In the genomic region with DNA sequence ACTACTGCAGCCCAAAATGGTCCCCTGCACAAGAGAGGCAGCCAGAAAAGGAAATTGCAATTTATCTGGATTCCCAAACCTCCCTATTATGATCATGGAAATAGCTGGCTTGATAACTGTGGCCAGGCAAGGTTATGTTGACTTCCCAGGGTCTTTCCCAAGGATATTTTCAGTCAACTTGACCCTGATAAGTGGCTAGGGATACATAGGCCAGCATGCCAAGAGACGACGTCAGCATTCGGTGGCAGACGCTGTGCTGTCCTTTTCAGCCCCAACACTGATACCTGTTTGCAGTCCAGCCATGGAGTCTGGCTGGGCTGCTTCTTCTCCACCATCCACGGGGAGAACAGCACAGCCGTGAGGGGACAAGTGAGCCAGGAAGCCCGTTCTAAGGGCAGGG, we compare ENCODE assay signal across 26 mouse cellular contexts. TPM values are rescaled to one million over a fixed set of nuclear protein-coding genes. Genes with fewer than 3 reads are reported as not detected.
A peak's percentile ranks its signal among the peaks of the same experiment; 100 is the strongest.
DNase-seq lines count a peak whose midpoint lies in the region; ATAC-seq and TF ChIP-seq lines count a peak whose summit lies in the region.
"Had no signal": no experiment of that assay in that cellular context is flagged by ENCODE, and none has a peak within 500 bp of the region (broad histone marks: within the 10 kb centered on the region; RNA-seq: fewer than 3 reads in every experiment).

No protein-coding gene starts in this region.

- WGBS in cerebellum, adult 2 months, result 39% methylated on average over 7 of the region's 7 CpGs
- 86% methylated on average over 7 of the region's 7 CpGs for WGBS in neural tube, embryonic 13.5 days
- 79% methylated on average over 7 of the region's 7 CpGs for WGBS in intestine, embryonic 16.5 days
- WGBS in forebrain, embryonic 12.5 days, result 87% methylated on average over 7 of the region's 7 CpGs

- peaks cover 7% of the 10 kb centered on the region for H3K4me1 ChIP-seq in cerebellum, adult 2 months (ENCODE audit: control insufficient read depth, insufficient read depth, low read length)
- H3K4me1 ChIP-seq in neural tube, embryonic 13.5 days (replicated peaks), result peaks cover 27% of the 10 kb centered on the region
- peaks cover 29% of the 10 kb centered on the region for H3K4me1 ChIP-seq in intestine, embryonic 16.5 days (ENCODE audit: control insufficient read depth, insufficient read depth, low read length)
- peaks cover 24% of the 10 kb centered on the region for H3K4me1 ChIP-seq in forebrain, embryonic 12.5 days

- no peak for TF ChIP-seq CTCF in cerebellum, adult 2 months (IDR thresholded peaks at IDR 0.05; ENCODE audit: borderline replicate concordance, insufficient read depth, low read depth, low read length)

- peaks cover 6% of the 10 kb centered on the region; the same call in 1 of the 2 replicates for H3K36me3 ChIP-seq in neural tube, embryonic 13.5 days
- no peaks in the 10 kb centered on the region for H3K36me3 ChIP-seq in intestine, embryonic 16.5 days (ENCODE audit: control insufficient read depth, insufficient read depth, low read length)
- H3K36me3 ChIP-seq in forebrain, embryonic 12.5 days (replicated peaks), result no peaks in the 10 kb centered on the region; the same call in 1 of the 2 replicates
- H3K36me3 ChIP-seq: embryonic facial prominence, embryonic 12.5 days had no signal

- no peak overlapping the region for H3K27ac ChIP-seq in cerebellum, adult 2 months (ENCODE audit: insufficient read depth, low read length)
- no peak overlapping the region for H3K27ac ChIP-seq in neural tube, embryonic 13.5 days (replicated peaks)
- H3K27ac ChIP-seq in intestine, embryonic 16.5 days (ENCODE audit: low read length), result peak overlapping the region; percentile 57
- H3K27ac ChIP-seq in forebrain, embryonic 12.5 days, result no peak overlapping the region
- H3K27ac ChIP-seq: embryonic facial prominence, embryonic 12.5 days; hindbrain, embryonic 14.5 days; kidney, postnatal 0 days had no signal

- no peak for ATAC-seq in neural tube, embryonic 13.5 days (ENCODE audit: low read depth)
- no peak for ATAC-seq in intestine, embryonic 16.5 days
- no peak for ATAC-seq in forebrain, embryonic 12.5 days (ENCODE audit: low FRiP score)
- ATAC-seq: forebrain, embryonic 14.5 days had no signal

- no peaks in the 10 kb centered on the region for H3K27me3 ChIP-seq in cerebellum, adult 2 months (ENCODE audit: control insufficient read depth, insufficient read depth, low read length)
- no peaks in the 10 kb centered on the region for H3K27me3 ChIP-seq in neural tube, embryonic 13.5 days
- no peaks in the 10 kb centered on the region for H3K27me3 ChIP-seq in intestine, embryonic 16.5 days (replicated peaks; ENCODE audit: control insufficient read depth, insufficient read depth, low read length)
- H3K27me3 ChIP-seq in forebrain, embryonic 12.5 days, result no peaks in the 10 kb centered on the region
- H3K27me3 ChIP-seq: CH12.LX; embryonic facial prominence, embryonic 12.5 days; limb, embryonic 13.5 days; megakaryocyte, embryonic 14.5 days had no signal

- no peaks in the 10 kb centered on the region for H3K9me3 ChIP-seq in neural tube, embryonic 13.5 days
- H3K9me3 ChIP-seq in intestine, embryonic 16.5 days (ENCODE audit: control insufficient read depth, low read length), result no peaks in the 10 kb centered on the region
- H3K9me3 ChIP-seq in forebrain, embryonic 12.5 days, result no peaks in the 10 kb centered on the region
- H3K9me3 ChIP-seq: embryonic facial prominence, embryonic 12.5 days; limb, embryonic 13.5 days; megakaryocyte, embryonic 14.5 days had no signal

- TF ChIP-seq POLR2A in cerebellum, adult 2 months (IDR thresholded peaks at IDR 0.05; ENCODE audit: borderline replicate concordance, insufficient read depth, low read length), result no peak

- peak; percentile 19 for DNase-seq in cerebellum, adult 9-11 months
- DNase-seq in cerebellum, adult 2 months, result no peak
- DNase-seq in neural tube, embryonic 10.5 days (ENCODE audit: extremely low spot score, low spot score), result no peak
- DNase-seq in adrenal gland, postnatal 14 days, result peak; percentile 69
- no peak for DNase-seq in right cerebral cortex, adult 2 months (ENCODE audit: low spot score in 2 of 2)
- DNase-seq: cerebellum, postnatal 10 days; gastrocnemius, postnatal 25 days; heart, postnatal 14 days; lung, postnatal 10 days; midbrain, embryonic 14.5 days had no signal

- 0 out of 2 replicates have a peak overlapping the region, but pooled peaks have one; percentile 31 for H3K9ac ChIP-seq in neural tube, embryonic 13.5 days
- no peak overlapping the region for H3K9ac ChIP-seq in intestine, embryonic 16.5 days (ENCODE audit: low read depth, low read length)
- no peak overlapping the region for H3K9ac ChIP-seq in forebrain, embryonic 12.5 days
- H3K9ac ChIP-seq: embryonic facial prominence, embryonic 12.5 days; hindbrain, embryonic 14.5 days; limb, embryonic 13.5 days had no signal

- no peak overlapping the region for H3K4me2 ChIP-seq in neural tube, embryonic 13.5 days
- peak overlapping the region; percentile 13; the same call in 1 of the 2 replicates for H3K4me2 ChIP-seq in intestine, embryonic 16.5 days (ENCODE audit: low read depth, low read length)
- no peak overlapping the region for H3K4me2 ChIP-seq in forebrain, embryonic 12.5 days
- H3K4me2 ChIP-seq: embryonic facial prominence, embryonic 12.5 days; hindbrain, embryonic 14.5 days; limb, embryonic 13.5 days had no signal

- H3K4me3 ChIP-seq in cerebellum, adult 2 months (replicated peaks; ENCODE audit: insufficient read depth, low read depth, low read length), result no peak overlapping the region
- H3K4me3 ChIP-seq in neural tube, embryonic 13.5 days, result no peak overlapping the region
- no peak overlapping the region for H3K4me3 ChIP-seq in intestine, embryonic 16.5 days (ENCODE audit: low read length)
- H3K4me3 ChIP-seq in forebrain, embryonic 12.5 days (replicated peaks), result no peak overlapping the region
- H3K4me3 ChIP-seq: embryonic facial prominence, embryonic 12.5 days; erythroblast, embryonic 14.5 days; limb, embryonic 13.5 days; megakaryocyte, embryonic 14.5 days; myocyte had no signal

RNA-seq across cellular contexts. Expression of a gene that starts 3.6 kb away (rescaled TPM):
- 109 and 110 TPM in 2 replicates for polyA plus RNA-seq in cerebellum, adult 2 months (2012; rRNA removed)
- polyA plus RNA-seq in neural tube, embryonic 13.5 days (2015; fragmentation: Nextera tagmentation; extraction: Ambion mirVana), result 14.0 and 15.9 TPM in 2 replicates
- total RNA-seq in adrenal gland, postnatal 14 days (2021), result 58.0 and 62.1 TPM in 2 replicates
- polyA plus RNA-seq in intestine, embryonic 16.5 days (2015; fragmentation: Nextera tagmentation; extraction: Ambion mirVana), result 19.5 and 20.0 TPM in 2 replicates
- 17.5 and 18.1 TPM in 2 replicates for polyA plus RNA-seq in forebrain, embryonic 12.5 days (2016; fragmentation: Nextera tagmentation; extraction: Ambion mirVana)

RNA-seq across cellular contexts. Expression of a gene that starts 18.4 kb away (rescaled TPM):
- 10.8 and 11.7 TPM in 2 replicates for polyA plus RNA-seq in cerebellum, adult 2 months (2012; rRNA removed)
- polyA plus RNA-seq in neural tube, embryonic 13.5 days (2015; fragmentation: Nextera tagmentation; extraction: Ambion mirVana), result 8.9 and 11.3 TPM in 2 replicates
- total RNA-seq in adrenal gland, postnatal 14 days (2021), result 16.3 and 18.5 TPM in 2 replicates
- 27.6 and 36.9 TPM in 2 replicates for polyA plus RNA-seq in intestine, embryonic 16.5 days (2015; fragmentation: Nextera tagmentation; extraction: Ambion mirVana)
- 10.2 TPM in 2 replicates for polyA plus RNA-seq in forebrain, embryonic 12.5 days (2016; fragmentation: Nextera tagmentation; extraction: Ambion mirVana)

RNA-seq across cellular contexts. Expression of a gene that starts 58.9 kb away (rescaled TPM):
- polyA plus RNA-seq in cerebellum, adult 2 months (2012; rRNA removed), result not detected in 2 replicates
- polyA plus RNA-seq in neural tube, embryonic 13.5 days (2015; fragmentation: Nextera tagmentation; extraction: Ambion mirVana), result not detected in 2 replicates
- total RNA-seq in adrenal gland, postnatal 14 days (2021), result not detected in 2 replicates
- 61.3 and 64.6 TPM in 2 replicates for polyA plus RNA-seq in intestine, embryonic 16.5 days (2015; fragmentation: Nextera tagmentation; extraction: Ambion mirVana)
- polyA plus RNA-seq in forebrain, embryonic 12.5 days (2016; fragmentation: Nextera tagmentation; extraction: Ambion mirVana), result 6.3 and 8.3 TPM in 2 replicates
- total RNA-seq: CH12.LX; gastrocnemius, postnatal 25 days; heart, postnatal 14 days; layer of hippocampus, postnatal 25 days; left cerebral cortex, postnatal 10 days; MEL; neutrophil, adult 5-6 weeks had no signal
- polyA plus RNA-seq: erythroblast, embryonic 14.5 days; hindbrain, embryonic 14.5 days; kidney, postnatal 0 days; limb, embryonic 13.5 days; myocyte had no signal

Comparison
In these comparisons a context has a peak if more than half of its experiments do, and no peak if none do; other contexts are left out.
1. DNase-seq: peak in cerebellum, adult 9-11 months (single experiment) and adrenal gland, postnatal 14 days (single experiment); none in cerebellum, adult 2 months (0 of 2), neural tube, embryonic 10.5 days (single experiment) and right cerebral cortex, adult 2 months (0 of 2).